Mouse (Mus musculus) heart, postnatal 0 days (tissue): ENCODE data around the gene Snrk. TPM values are rescaled to one million over a fixed set of nuclear protein-coding genes. Genes with fewer than 3 reads are reported as not detected.
A peak's percentile ranks its signal among the peaks of the same experiment; 100 is the strongest.

ENCODE experiments used
- ATAC-seq: fragments of 200-750 bp; cut with Nextera tagmentation; 2 replicates; pipeline ENCODE4 v1.8.0; 2017; ENCODE audit warnings: low read depth, moderate number of reproducible peaks, moderate library complexity; ENCODE audit not compliant: insufficient read depth
- DNase-seq: peaks from one replicate; pipeline ENCODE4 v3.0.0-alpha.2; 2016; ENCODE audit warnings: low spot score
- H3K27ac ChIP-seq: fragments of 300-500 bp; sonication (generic); 2 replicates; pipeline ENCODE4 v1.5.1; 2014; ENCODE audit warnings: low read depth, mild to moderate bottlenecking
- H3K27me3 ChIP-seq: fragments of 300-500 bp; sonication (generic); 2 replicates; pipeline ENCODE4 v1.6.1; 2014; ENCODE audit warnings: low read length, mixed read lengths; ENCODE audit not compliant: control insufficient read depth, insufficient read depth
- H3K36me3 ChIP-seq: fragments of 300-500 bp; sonication (generic); replicated peaks from 2 replicates; pipeline ENCODE4 v1.6.1; 2014; ENCODE audit warnings: low read length, mixed read lengths; ENCODE audit not compliant: control insufficient read depth, insufficient read depth
- H3K4me1 ChIP-seq: fragments of 300-500 bp; sonication (generic); 2 replicates; pipeline ENCODE4 v1.6.1; 2014; ENCODE audit warnings: antibody characterized with exemption; ENCODE audit not compliant: control insufficient read depth, insufficient read depth
- H3K4me2 ChIP-seq: fragments of 300-500 bp; sonication (generic); 2 replicates; pipeline ENCODE4 v1.6.1; 2014; ENCODE audit warnings: low read depth, mild to moderate bottlenecking, low read length, moderate library complexity
- H3K4me3 ChIP-seq: fragments of 300-500 bp; sonication (generic); 2 replicates; pipeline ENCODE4 v1.5.1; 2014; ENCODE audit warnings: low read depth, low read length
- H3K9ac ChIP-seq: fragments of 300-500 bp; sonication (generic); replicated peaks from 2 replicates; pipeline ENCODE4 v1.6.1; 2014; ENCODE audit warnings: low read depth, low read length, mixed read lengths
- H3K9me3 ChIP-seq: fragments of 300-500 bp; sonication (generic); replicated peaks from 2 replicates; pipeline ENCODE4 v1.6.1; 2016; ENCODE audit warnings: low read length; ENCODE audit not compliant: control insufficient read depth
- CTCF ChIP-seq: IDR thresholded peaks from 2 replicates; pipeline ENCODE4 v1.5.1; 2016; ENCODE audit warnings: antibody characterized with exemption, control low read depth, low read depth
- EP300 ChIP-seq: IDR thresholded peaks from 2 replicates; pipeline ENCODE4 v1.6.1; 2016; ENCODE audit warnings: antibody characterized with exemption, low read depth
- WGBS: fragments of 180-500 bp; shearing (Covaris S2); extraction: QIAGEN DNeasy Blood & Tissue Kit; methylation state at CpG from one replicate; pipeline ENCODE4 v1.1.7; 2014; 5-methylcytosine and 5-hydroxymethylcytosine counted together
- polyA plus RNA-seq: library from polyadenylated mRNA; unstranded; fragments of >200 nt; fragmentation: Nextera tagmentation; extraction: Ambion mirVana; gene quantifications from 2 replicates; pipeline ENCODE4 v1.2.1, GENCODE M21; 2015
- total RNA-seq: library from RNA; depleted of rRNA; stranded (reverse); fragments of >200 nt; gene quantifications from 2 replicates; pipeline ENCODE4 v1.2.3, GENCODE M21; 2014; ENCODE audit warnings: low replicate concordance

Gene Snrk
- total and polyA plus RNA-seq, 2 experiments from 2014 or later, result 39.5 to 60.4 TPM

DNA sequence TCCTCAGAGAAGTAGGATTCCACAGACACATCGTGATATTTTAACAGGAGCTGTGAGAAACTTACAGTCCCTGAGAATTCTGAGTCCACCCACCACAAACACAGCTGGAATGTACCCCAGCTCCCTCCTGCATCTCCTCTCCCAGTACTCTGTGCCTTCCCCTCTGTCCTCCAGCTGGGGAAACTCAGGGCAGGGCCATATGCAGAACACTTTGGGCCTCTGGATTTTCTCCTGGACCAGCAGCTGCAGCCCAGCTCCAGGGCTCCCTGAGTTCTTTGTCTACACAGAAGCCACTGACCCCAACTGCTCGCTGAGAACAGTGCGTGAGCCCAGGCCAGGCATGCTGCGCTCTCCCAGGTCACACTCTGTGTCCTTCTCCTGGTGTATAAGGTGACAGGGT lies 66.0 kb downstream of the Snrk start:
- no peaks in the 10 kb centered on the region for H3K36me3 ChIP-seq
- no peaks in the 10 kb centered on the region for H3K9me3 ChIP-seq
- H3K4me1 ChIP-seq, result peaks cover 30% of the 10 kb centered on the region
- H3K27ac ChIP-seq, result no peak overlapping the region
- WGBS, result 82% methylated on average over 4 of the region's 4 CpGs
- no peak for ATAC-seq
- H3K27me3 ChIP-seq, result no peaks in the 10 kb centered on the region
- no peak overlapping the region for H3K9ac ChIP-seq
- H3K4me2 ChIP-seq, result no peak overlapping the region
- DNase-seq, result no peak
- TF ChIP-seq CTCF, result no peak
- TF ChIP-seq EP300, result no peak
- no peak overlapping the region for H3K4me3 ChIP-seq

DNA sequence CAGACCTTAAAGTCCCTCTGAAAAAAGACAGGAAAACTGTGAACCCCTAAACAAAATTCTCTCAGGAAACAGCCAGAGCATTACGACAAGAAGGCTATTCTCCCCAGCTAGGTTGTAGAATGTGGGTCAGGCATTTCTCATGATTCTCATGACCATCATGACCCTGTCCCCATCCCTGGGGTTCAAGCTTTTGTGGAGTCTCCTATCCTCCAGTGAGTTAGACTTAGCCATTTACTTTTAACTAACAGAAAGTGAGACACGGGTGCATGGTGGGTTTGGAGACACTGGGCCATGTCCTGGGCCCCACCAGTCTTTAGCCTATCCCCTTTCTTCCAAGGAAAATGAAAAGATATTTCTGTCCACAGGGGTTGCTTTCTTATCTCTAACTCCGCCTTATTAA lies 67.3 kb downstream of the Snrk start:
- DNase-seq, result no peak
- no peak overlapping the region for H3K4me3 ChIP-seq
- no peak for ATAC-seq
- no peaks in the 10 kb centered on the region for H3K27me3 ChIP-seq
- H3K27ac ChIP-seq, result no peak overlapping the region
- H3K4me1 ChIP-seq, result peaks cover 30% of the 10 kb centered on the region
- no peaks in the 10 kb centered on the region for H3K36me3 ChIP-seq
- H3K9ac ChIP-seq, result no peak overlapping the region
- no peak for TF ChIP-seq EP300
- TF ChIP-seq CTCF, result no peak
- H3K9me3 ChIP-seq, result no peaks in the 10 kb centered on the region
- 83% methylated on average over 3 of the region's 3 CpGs for WGBS
- no peak overlapping the region for H3K4me2 ChIP-seq

DNA sequence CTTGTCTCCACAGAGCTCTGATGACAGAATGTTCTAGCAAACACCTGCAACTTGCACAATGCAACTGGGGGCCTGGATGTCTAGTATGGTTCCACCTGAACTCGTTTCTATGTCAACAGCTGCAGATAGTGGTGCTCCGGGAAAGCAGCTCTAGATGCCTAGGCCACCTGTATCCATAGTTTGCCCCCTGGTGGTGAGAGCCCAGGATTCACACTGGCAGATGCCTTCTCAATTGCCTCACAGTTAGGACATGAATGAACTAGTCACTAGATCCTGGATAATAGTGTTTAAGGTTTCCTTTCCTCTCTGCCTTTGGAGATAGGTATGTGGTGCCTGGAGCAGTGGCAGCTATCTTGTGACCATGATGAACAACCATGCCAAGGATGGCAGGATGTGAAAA lies 68.0 kb downstream of the Snrk start:
- Histone ChIP-seq H3K4me2 (no peak overlapping the region), H3K4me3 (no peak overlapping the region), H3K9ac (no peak overlapping the region), H3K9me3 (no peaks in the 10 kb centered on the region), H3K4me1 (peaks cover 30% of the 10 kb centered on the region), H3K36me3 (no peaks in the 10 kb centered on the region), H3K27ac (peak overlapping the region; percentile 82), H3K27me3 (no peaks in the 10 kb centered on the region)
- DNase-seq (peak; percentile 56), ATAC-seq (peak; percentile 28; the same call in 1 of the 2 replicates)
- WGBS, result 3% methylated on average over 2 of the region's 2 CpGs
- TF ChIP-seq EP300 (no peak), CTCF (peak; percentile 90)

DNA sequence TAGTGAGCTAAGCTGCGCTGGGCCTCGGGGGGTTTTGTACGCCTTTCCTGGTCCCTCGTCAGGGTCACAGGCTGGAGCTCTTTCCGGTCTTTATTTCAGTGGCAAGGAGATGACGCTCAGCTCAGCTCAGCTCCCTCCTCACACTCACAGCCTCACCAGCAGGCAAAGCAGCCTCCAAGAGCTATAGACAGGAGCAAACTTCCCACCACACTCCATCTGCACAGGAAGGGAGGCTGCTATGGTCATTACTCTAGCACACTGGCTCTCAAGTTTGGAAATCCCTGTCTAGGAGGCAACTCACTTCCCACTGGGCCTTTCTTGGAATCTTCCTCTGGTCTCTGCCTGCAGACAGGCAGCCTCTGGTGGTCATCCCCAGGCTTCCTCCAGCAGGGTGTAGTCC lies 68.9 kb downstream of the Snrk start:
- 68% methylated on average over 6 of the region's 6 CpGs for WGBS
- Histone ChIP-seq H3K4me1 (peaks cover 30% of the 10 kb centered on the region), H3K27me3 (no peaks in the 10 kb centered on the region), H3K4me2 (no peak overlapping the region), H3K27ac (peak overlapping the region; percentile 82), H3K9me3 (no peaks in the 10 kb centered on the region), H3K36me3 (no peaks in the 10 kb centered on the region), H3K9ac (no peak overlapping the region), H3K4me3 (no peak overlapping the region)
- DNase-seq (no peak), ATAC-seq (peak; percentile 57)
- TF ChIP-seq EP300, result no peak
- no peak for TF ChIP-seq CTCF

DNA sequence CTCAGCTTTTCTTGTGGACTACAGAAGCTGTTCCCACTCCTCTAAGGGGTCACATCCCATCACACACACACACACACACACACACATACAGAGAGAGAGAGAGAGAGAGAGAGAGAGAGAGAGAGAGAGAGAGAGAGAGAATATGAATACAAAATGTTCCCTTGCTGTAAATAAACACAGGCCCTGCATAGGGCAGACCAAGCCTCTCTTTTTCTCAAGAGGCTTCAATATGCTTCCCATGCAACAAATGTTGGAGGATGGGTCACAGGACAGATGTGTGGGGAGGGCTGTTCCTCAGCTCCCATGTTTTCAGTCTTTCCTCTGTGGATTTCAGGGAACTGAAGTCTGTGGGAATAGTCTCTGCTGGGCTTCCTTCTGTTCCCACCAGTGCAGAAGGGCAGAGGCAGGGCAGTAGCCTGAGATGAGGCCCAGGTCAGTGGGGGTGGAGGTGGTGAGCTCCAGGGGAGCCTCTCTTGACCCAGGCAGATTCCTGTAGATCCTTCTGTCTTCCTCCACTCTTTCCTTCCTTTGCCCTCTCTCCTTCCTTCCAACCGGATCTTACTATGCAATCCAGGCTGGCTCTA lies 69.7 kb downstream of the Snrk start:
- ATAC-seq (peak; percentile 40; the same call in 1 of the 2 replicates), DNase-seq (no peak)
- no peak overlapping the region for H3K4me2 ChIP-seq
- 55% methylated on average over 1 of the region's 1 CpGs for WGBS
- no peaks in the 10 kb centered on the region for H3K27me3 ChIP-seq
- peaks cover 30% of the 10 kb centered on the region for H3K4me1 ChIP-seq
- no peak overlapping the region for H3K9ac ChIP-seq
- H3K36me3 ChIP-seq, result no peaks in the 10 kb centered on the region
- H3K4me3 ChIP-seq, result no peak overlapping the region
- no peaks in the 10 kb centered on the region for H3K9me3 ChIP-seq
- TF ChIP-seq EP300 (no peak; the same call in 1 of the 2 replicates), CTCF (no peak)
- H3K27ac ChIP-seq, result peak overlapping the region; percentile 82

DNA sequence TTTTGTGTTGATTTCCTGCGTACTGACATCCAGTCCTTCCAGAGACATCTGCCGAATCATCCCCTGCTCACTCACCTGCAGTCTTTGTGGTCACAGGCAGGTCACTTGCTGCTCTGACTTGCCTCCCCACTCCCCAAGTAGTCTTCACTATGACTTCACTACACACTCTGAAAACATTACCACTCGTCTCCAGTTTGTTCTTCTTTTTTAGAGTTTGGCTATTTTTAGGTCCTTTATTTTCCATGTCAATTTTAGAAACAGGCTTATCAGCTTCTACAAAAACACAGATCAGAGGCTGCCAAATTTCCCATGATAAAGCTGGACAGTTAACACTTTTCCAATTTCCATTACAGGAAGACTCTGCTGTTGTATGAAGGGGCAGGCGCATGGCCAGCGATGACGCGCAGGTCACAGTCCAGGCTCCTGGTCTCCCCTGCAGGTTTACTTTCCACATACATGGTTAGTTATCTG lies 70.4 kb downstream of the Snrk start:
- no peaks in the 10 kb centered on the region for H3K36me3 ChIP-seq
- peak overlapping the region; percentile 82 for H3K27ac ChIP-seq
- no peak overlapping the region for H3K4me2 ChIP-seq
- no peak overlapping the region for H3K4me3 ChIP-seq
- H3K9me3 ChIP-seq, result no peaks in the 10 kb centered on the region
- H3K9ac ChIP-seq, result no peak overlapping the region
- peak; percentile 31; the same call in 1 of the 2 replicates for ATAC-seq
- no peaks in the 10 kb centered on the region for H3K27me3 ChIP-seq
- DNase-seq, result peak; percentile 73
- H3K4me1 ChIP-seq, result peaks cover 30% of the 10 kb centered on the region
- TF ChIP-seq CTCF (no peak), EP300 (0 out of 2 replicates have a peak, but pooled peaks have one; percentile 7)
- WGBS, result 14% methylated on average over 7 of the region's 7 CpGs
